Mouse (Mus musculus) megakaryocyte progenitor cell, adult 5-6 weeks (primary cell): ENCODE data around the gene Sipa1. TPM values are rescaled to one million over a fixed set of nuclear protein-coding genes. Genes with fewer than 3 reads are reported as not detected.

Experiments
- ATAC-seq: replicated peaks from 2 replicates; pipeline ENCODE4 v1.8.0; 2016; ENCODE audit warnings: mild to moderate bottlenecking, moderate TSS enrichment, inconsistent platforms; ENCODE audit not compliant: poor library complexity
- total RNA-seq, 2 experiments: library from RNA; stranded (forward) in 1 of 2; stranded (reverse) in 1 of 2; fragments of 157-497, 149-512 nt in 1 of 2; fragments of 200-1000 nt in 1 of 2; gene quantifications; 2 replicates each; pipeline versions ENCODE4 v1.2.3 to v1.2.4; 2015 to 2017

Sipa1 gene
- total RNA-seq (2015), result 16.4 and 24.2 TPM in 2 replicates
- total RNA-seq (2017), result 19.2 and 24.0 TPM in 2 replicates

- peak; percentile 83 for ATAC-seq
Measured at GRCm38 (mm10) chr19:5662981-5663913, at the start of gene Sipa1. TSS of gene Sipa1 (minus strand) at chr19:5663707.

- ATAC-seq, result no peak
Measured at GRCm38 (mm10) chr19:5713255-5713654, 49.7 kb upstream of the Sipa1 start.

GRCm38 (mm10) chr19:5711907-5712460 lies 48.5 kb upstream of the Sipa1 start:
- peak; percentile 60 for ATAC-seq

- no peak for ATAC-seq
Measured at GRCm38 (mm10) chr19:5711218-5711617, 47.7 kb upstream of the Sipa1 start.

GRCm38 (mm10) chr19:5710581-5710980 lies 47.1 kb upstream of the Sipa1 start:
- ATAC-seq, result no peak

- no peak for ATAC-seq
Measured at GRCm38 (mm10) chr19:5710068-5710467, 46.6 kb upstream of the Sipa1 start.

GRCm38 (mm10) chr19:5704801-5705571 lies 41.5 kb upstream of the Sipa1 start:
- peak; percentile 83 for ATAC-seq

GRCm38 (mm10) chr19:5704163-5704800 lies 40.8 kb upstream of the Sipa1 start, which contains the start of gene Kcnk7:
TSS of gene Kcnk7 (plus strand) at chr19:5704367.
- peak; percentile 47 for ATAC-seq

- ATAC-seq, result no peak
Measured at GRCm38 (mm10) chr19:5695849-5696462, 32.4 kb upstream of the Sipa1 start.

GRCm38 (mm10) chr19:5693801-5694200 lies 30.3 kb upstream of the Sipa1 start:
- no peak for ATAC-seq

- no peak for ATAC-seq
Measured at GRCm38 (mm10) chr19:5692913-5693396, 29.4 kb upstream of the Sipa1 start.

- no peak for ATAC-seq
Measured at GRCm38 (mm10) chr19:5692086-5692912, 28.8 kb upstream of the Sipa1 start.

- no peak for ATAC-seq
Measured at GRCm38 (mm10) chr19:5691601-5692000, 28.1 kb upstream of the Sipa1 start.

GRCm38 (mm10) chr19:5690343-5690735 lies 26.8 kb upstream of the Sipa1 start:
- ATAC-seq, result no peak

GRCm38 (mm10) chr19:5689565-5690342 lies 26.2 kb upstream of the Sipa1 start:
- ATAC-seq, result peak; percentile 63

- no peak for ATAC-seq
Measured at GRCm38 (mm10) chr19:5689088-5689428, 25.6 kb upstream of the Sipa1 start.

GRCm38 (mm10) chr19:5688200-5689087 lies 24.9 kb upstream of the Sipa1 start, which contains the start of the genes Map3k11 and Pcnx3:
TSS of gene Map3k11 (plus strand) at chr19:5688742.
TSS of gene Pcnx3 (minus strand) at chr19:5688908.
- peak; percentile 74 for ATAC-seq

- no peak for ATAC-seq
Measured at GRCm38 (mm10) chr19:5687738-5688137, 24.2 kb upstream of the Sipa1 start.
